Comparison of ENCODE assay signal across 25 mouse cellular contexts in the genomic region with DNA sequence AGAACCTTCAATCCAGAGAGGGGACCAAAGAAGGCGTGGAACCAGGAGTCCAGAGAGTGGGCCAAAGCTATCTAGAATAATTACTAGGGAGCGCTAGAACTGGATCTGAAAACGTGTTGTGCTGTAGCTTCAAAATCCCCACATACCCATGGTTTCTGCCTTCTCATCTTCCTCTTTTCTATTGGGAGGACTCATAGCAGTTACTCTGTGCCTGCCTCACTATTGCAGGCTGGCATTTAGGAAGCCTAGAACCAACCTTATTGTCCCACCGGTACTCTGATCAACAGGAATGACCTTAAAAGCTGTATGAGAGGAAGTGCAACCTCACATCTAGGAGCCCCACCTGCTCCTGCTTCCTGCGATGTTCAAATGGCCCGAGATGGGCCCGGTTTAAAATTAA. TPM values are rescaled to one million over a fixed set of nuclear protein-coding genes. Genes with fewer than 3 reads are reported as not detected.
DNase-seq lines count a peak whose midpoint lies in the region; ATAC-seq and TF ChIP-seq lines count a peak whose summit lies in the region.
"Had no signal": no experiment of that assay in that cellular context is flagged by ENCODE, and none has a peak within 500 bp of the region (broad histone marks: within the 10 kb centered on the region; RNA-seq: fewer than 3 reads in every experiment).

No protein-coding gene starts in this region.

- TF ChIP-seq POLR2A in thymus, adult 2 months (IDR thresholded peaks at IDR 0.05; ENCODE audit: control insufficient read depth, extremely low read depth, insufficient read depth, low read length, poor library complexity): no peak

- H3K27me3 ChIP-seq in thymus, adult 2 months (ENCODE audit: control insufficient read depth, insufficient read depth, low read length): no peaks in the 10 kb centered on the region
- H3K27me3 ChIP-seq: embryonic facial prominence, embryonic 12.5 days; embryonic facial prominence, embryonic 15.5 days; heart, embryonic 12.5 days; heart, embryonic 15.5 days; hindbrain, embryonic 12.5 days; hindbrain, embryonic 15.5 days had no signal

- H3K4me1 ChIP-seq in thymus, adult 2 months (replicated peaks; ENCODE audit: control insufficient read depth, insufficient read depth, low read length): no peaks in the 10 kb centered on the region
- H3K4me1 ChIP-seq: embryonic facial prominence, embryonic 12.5 days; embryonic facial prominence, embryonic 15.5 days; heart, embryonic 12.5 days; heart, embryonic 15.5 days; hindbrain, embryonic 12.5 days; hindbrain, embryonic 15.5 days had no signal

- 54% methylated on average over 7 of the region's 7 CpGs for WGBS in thymus, adult 2 months

- no peak overlapping the region for H3K4me3 ChIP-seq in layer of hippocampus, adult 2 months
- no peak overlapping the region for H3K4me3 ChIP-seq in thymus, adult 2 months (ENCODE audit: control insufficient read depth, insufficient read depth, low read length)
- H3K4me3 ChIP-seq: embryonic facial prominence, embryonic 12.5 days; embryonic facial prominence, embryonic 15.5 days; heart, embryonic 12.5 days; heart, embryonic 15.5 days; hindbrain, embryonic 12.5 days; hindbrain, embryonic 15.5 days had no signal

- peak; percentile 56 for ATAC-seq in granulocyte monocyte progenitor cell, adult 5-6 weeks (replicated peaks; ENCODE audit: poor library complexity, severe bottlenecking)
- peak; percentile 30; the same call in 1 of the 2 replicates for ATAC-seq in megakaryocyte, adult 5-6 weeks (ENCODE audit: poor library complexity, severe bottlenecking)
- ATAC-seq: CD4-positive, CD25-positive, alpha-beta regulatory T cell, adult 4 months; forebrain, embryonic 14.5 days had no signal

- H3K27ac ChIP-seq in layer of hippocampus, adult 2 months: peak overlapping the region; percentile 62; the same call in 1 of the 2 replicates
- no peak overlapping the region for H3K27ac ChIP-seq in thymus, adult 2 months (ENCODE audit: control insufficient read depth, insufficient read depth, low read length)
- H3K27ac ChIP-seq: embryonic facial prominence, embryonic 12.5 days; embryonic facial prominence, embryonic 15.5 days; heart, embryonic 15.5 days; hindbrain, embryonic 12.5 days; hindbrain, embryonic 15.5 days had no signal

- no peak for DNase-seq in layer of hippocampus, adult 2 months (ENCODE audit: low spot score in 2 of 2)
- no peak for DNase-seq in layer of hippocampus, postnatal 10 days (ENCODE audit: low spot score in 2 of 2)
- no peak for DNase-seq in cerebellum, postnatal 36 days
- DNase-seq in thymus, adult 2 months: no peak
- DNase-seq: adrenal gland, adult 8-10 months; adrenal gland, postnatal 25 days; cerebellum, adult 11-12 months; cerebellum, adult 8-10 months; cerebellum, postnatal 10 days; gastrocnemius, postnatal 10 days; gastrocnemius, postnatal 36 days; heart, adult 18-20 months; heart, postnatal 10 days; heart, postnatal 4 days had no signal

- TF ChIP-seq CTCF in layer of hippocampus, adult 2 months (conservative IDR thresholded peaks at IDR 0.05): no peak
- TF ChIP-seq CTCF in thymus, adult 2 months (IDR thresholded peaks at IDR 0.05; ENCODE audit: borderline replicate concordance, control insufficient read depth, extremely low read depth, insufficient read depth, low read length, poor library complexity): no peak

- no peaks in the 10 kb centered on the region for H3K36me3 ChIP-seq in thymus, adult 2 months (ENCODE audit: control insufficient read depth, insufficient read depth, low read length)
- H3K36me3 ChIP-seq: embryonic facial prominence, embryonic 12.5 days; embryonic facial prominence, embryonic 15.5 days; heart, embryonic 12.5 days; heart, embryonic 15.5 days; hindbrain, embryonic 12.5 days; hindbrain, embryonic 15.5 days had no signal

RNA-seq across cellular contexts. Expression of a gene that starts 16.1 kb away (rescaled TPM):
- total RNA-seq in layer of hippocampus, adult 2 months (2021): 100 to 1,000 TPM; 248 to 257 TPM
- 10 to 100 TPM; 68.7 to 73.4 TPM for total RNA-seq in layer of hippocampus, postnatal 10 days (2021)
- total RNA-seq in granulocyte monocyte progenitor cell, adult 5-6 weeks (2014; fragmentation: Nextera tagmentation): not detected in 2 replicates
- not detected in 2 replicates for total RNA-seq in granulocyte monocyte progenitor cell, adult 5-6 weeks (2017)
- total RNA-seq in megakaryocyte, adult 5-6 weeks (2015): 0.36 TPM in 1 of 2 replicates, not detected in the other
- not detected in 2 replicates for total RNA-seq in megakaryocyte, adult 5-6 weeks (2017)
- polyA plus RNA-seq in thymus, adult 2 months (2012; rRNA removed): 1.00 and 1.3 TPM in 2 replicates
- total RNA-seq: MEL had no signal

RNA-seq across cellular contexts. Expression of a gene that starts 50.8 kb away (rescaled TPM):
- total RNA-seq in layer of hippocampus, adult 2 months (2021): 1 to 10 TPM; 4.7 to 5.0 TPM
- 1 to 10 TPM; 4.1 to 4.4 TPM for total RNA-seq in layer of hippocampus, postnatal 10 days (2021)
- total RNA-seq in granulocyte monocyte progenitor cell, adult 5-6 weeks (2014; fragmentation: Nextera tagmentation): 1.9 and 6.6 TPM in 2 replicates
- total RNA-seq in granulocyte monocyte progenitor cell, adult 5-6 weeks (2017): 9.6 and 9.8 TPM in 2 replicates
- total RNA-seq in megakaryocyte, adult 5-6 weeks (2015): 4.1 and 5.3 TPM in 2 replicates
- total RNA-seq in megakaryocyte, adult 5-6 weeks (2017): 7.6 and 8.6 TPM in 2 replicates
- polyA plus RNA-seq in thymus, adult 2 months (2012; rRNA removed): 4.2 and 6.6 TPM in 2 replicates

Comparison
In these comparisons a context has a peak if more than half of its experiments do, and no peak if none do; other contexts are left out.
1. RNA of a gene that starts 16.1 kb away (total RNA-seq): 248 to 257 TPM in layer of hippocampus, adult 2 months and 68.7 to 73.4 TPM in layer of hippocampus, postnatal 10 days; not detected in granulocyte monocyte progenitor cell, adult 5-6 weeks and 0.36 TPM in megakaryocyte, adult 5-6 weeks; every median in the first group is over 10 times any median in the second.